Mouse (Mus musculus) hindbrain, embryonic 15.5 days (tissue): Measurements from ENCODE around the gene Ggt7. TPM values are rescaled to one million over a fixed set of nuclear protein-coding genes. Genes with fewer than 3 reads are reported as not detected.
"Not testable (repeated sequence)": the region's sequence is repeated elsewhere in the genome, so short reads cannot be mapped to it uniquely, and the experiment has no call there.

Experiments used
- ATAC-seq: fragments of 200-750 bp; cut with Nextera tagmentation; 2 replicates; pipeline ENCODE4 v1.8.0; 2017; ENCODE audit warnings: low read depth, moderate number of reproducible peaks, moderate TSS enrichment; ENCODE audit not compliant: low FRiP score
- H3K27ac ChIP-seq: fragments of 300-500 bp; sonication (generic); replicated peaks from 2 replicates; pipeline ENCODE4 v1.5.1; 2015; ENCODE audit warnings: mild to moderate bottlenecking, inconsistent platforms
- H3K27me3 ChIP-seq: fragments of 300-500 bp; sonication (generic); 2 replicates; pipeline ENCODE4 v1.6.1; 2015; ENCODE audit warnings: control low read depth, inconsistent platforms
- H3K36me3 ChIP-seq: fragments of 300-500 bp; sonication (generic); 2 replicates; pipeline ENCODE4 v1.6.1; 2015; ENCODE audit warnings: control low read depth, inconsistent platforms
- H3K4me1 ChIP-seq: fragments of 300-500 bp; sonication (generic); replicated peaks from 2 replicates; pipeline ENCODE4 v1.6.1; 2015; ENCODE audit warnings: control low read depth, inconsistent platforms
- H3K4me2 ChIP-seq: fragments of 300-500 bp; sonication (generic); 2 replicates; pipeline ENCODE4 v1.6.1; 2015; ENCODE audit warnings: moderate library complexity, mild to moderate bottlenecking, inconsistent platforms
- H3K4me3 ChIP-seq: fragments of 300-500 bp; sonication (generic); 2 replicates; pipeline ENCODE4 v1.5.1; 2015; ENCODE audit warnings: mild to moderate bottlenecking, inconsistent platforms
- H3K9ac ChIP-seq: fragments of 300-500 bp; sonication (generic); 2 replicates; pipeline ENCODE4 v1.6.1; 2015; ENCODE audit warnings: inconsistent platforms
- H3K9me3 ChIP-seq: fragments of 300-500 bp; sonication (generic); 2 replicates; pipeline ENCODE4 v1.6.1; 2016; ENCODE audit warnings: control low read depth, inconsistent platforms
- WGBS: fragments of 180-500 bp; shearing (Covaris S2); methylation state at CpG from one replicate; pipeline ENCODE4 v1.1.7; 2015; 5-methylcytosine and 5-hydroxymethylcytosine counted together
- polyA plus RNA-seq: library from polyadenylated mRNA; unstranded; fragments of >200 nt; fragmentation: Nextera tagmentation; extraction: Ambion mirVana; gene quantifications from 2 replicates; pipeline ENCODE4 v1.2.1, GENCODE M21; 2015

Gene Ggt7
- 74.5 and 80.8 TPM in 2 replicates for polyA plus RNA-seq

- peak within 1 kb of the TSS; percentile 72 for H3K9ac ChIP-seq
- H3K27me3 ChIP-seq = no peaks in the 10 kb centered on the region
- ATAC-seq = peak; percentile 99
- H3K36me3 ChIP-seq = no peaks in the 10 kb centered on the region
- peak within 1 kb of the TSS; percentile 86 for H3K27ac ChIP-seq
- 3% methylated on average over 70 of the region's 70 CpGs for WGBS
- H3K4me2 ChIP-seq = peak within 1 kb of the TSS; percentile 81
- peak within 1 kb of the TSS; percentile 90 for H3K4me3 ChIP-seq
- H3K4me1 ChIP-seq = peaks cover 36% of the 10 kb centered on the region
- no peaks in the 10 kb centered on the region for H3K9me3 ChIP-seq
Observed at GRCm38 (mm10) chr2:155517455-155518423, at the start of gene Ggt7, which contains the start of gene Acss2. Ggt7 (minus strand) TSS chr2:155518237. Acss2 (plus strand) TSS chr2:155517948.

GRCm38 (mm10) chr2:155567751-155568150 lies 49.7 kb upstream of the Ggt7 start:
- H3K36me3 ChIP-seq = peaks cover 16% of the 10 kb centered on the region; the same call in 1 of the 2 replicates
- 89% methylated on average over 5 of the region's 5 CpGs for WGBS
- H3K27ac ChIP-seq = no peak overlapping the region
- no peak overlapping the region for H3K4me3 ChIP-seq
- no peak overlapping the region for H3K9ac ChIP-seq
- H3K9me3 ChIP-seq = no peaks in the 10 kb centered on the region
- no peaks in the 10 kb centered on the region for H3K27me3 ChIP-seq
- ATAC-seq = no peak
- no peak overlapping the region for H3K4me2 ChIP-seq
- H3K4me1 ChIP-seq = no peaks in the 10 kb centered on the region

GRCm38 (mm10) chr2:155562934-155563333 lies 44.9 kb upstream of the Ggt7 start:
- Histone ChIP-seq H3K36me3 (peaks cover 38% of the 10 kb centered on the region), H3K9me3 (no peaks in the 10 kb centered on the region), H3K4me3 (no peak overlapping the region), H3K9ac (no peak overlapping the region), H3K4me2 (no peak overlapping the region), H3K4me1 (no peaks in the 10 kb centered on the region), H3K27ac (no peak overlapping the region), H3K27me3 (no peaks in the 10 kb centered on the region)
- 86% methylated on average over 4 of the region's 4 CpGs for WGBS
- ATAC-seq = no peak

- H3K4me1 ChIP-seq = no peaks in the 10 kb centered on the region
- no peak overlapping the region for H3K9ac ChIP-seq
- WGBS = 56% methylated on average over 1 of the region's 1 CpGs
- H3K27ac ChIP-seq = no peak overlapping the region
- no peak overlapping the region for H3K4me2 ChIP-seq
- peaks cover 38% of the 10 kb centered on the region for H3K36me3 ChIP-seq
- no peaks in the 10 kb centered on the region for H3K27me3 ChIP-seq
- ATAC-seq = no peak
- H3K9me3 ChIP-seq = no peaks in the 10 kb centered on the region
- H3K4me3 ChIP-seq = no peak overlapping the region
Observed at GRCm38 (mm10) chr2:155562209-155562608, 44.2 kb upstream of the Ggt7 start.

GRCm38 (mm10) chr2:155554426-155554985 lies 36.5 kb upstream of the Ggt7 start:
- WGBS = 87% methylated on average over 2 of the region's 2 CpGs
- ATAC-seq = no peak
- H3K4me1 ChIP-seq = no peaks in the 10 kb centered on the region

GRCm38 (mm10) chr2:155552949-155553354 lies 34.9 kb upstream of the Ggt7 start:
- H3K9me3 ChIP-seq = no peaks in the 10 kb centered on the region
- H3K4me2 ChIP-seq = no peak overlapping the region
- no peak overlapping the region for H3K4me3 ChIP-seq
- H3K9ac ChIP-seq = no peak overlapping the region
- H3K4me1 ChIP-seq = no peaks in the 10 kb centered on the region
- no peaks in the 10 kb centered on the region for H3K36me3 ChIP-seq
- no peaks in the 10 kb centered on the region for H3K27me3 ChIP-seq
- ATAC-seq = no peak
- no peak overlapping the region for H3K27ac ChIP-seq

More at GRCm38 (mm10) chr2:155554426-155554985, 36.5 kb upstream of the Ggt7 start:
- H3K36me3 ChIP-seq = peaks cover 12% of the 10 kb centered on the region
- no peak overlapping the region for H3K27ac ChIP-seq
- no peaks in the 10 kb centered on the region for H3K9me3 ChIP-seq
- no peak overlapping the region for H3K4me2 ChIP-seq
- no peak overlapping the region for H3K9ac ChIP-seq
- no peaks in the 10 kb centered on the region for H3K27me3 ChIP-seq
- no peak overlapping the region for H3K4me3 ChIP-seq

GRCm38 (mm10) chr2:155552336-155552735 lies 34.3 kb upstream of the Ggt7 start:
- H3K9me3 ChIP-seq = no peaks in the 10 kb centered on the region
- no peak overlapping the region for H3K9ac ChIP-seq
- no peak overlapping the region for H3K4me2 ChIP-seq
- H3K27me3 ChIP-seq = no peaks in the 10 kb centered on the region
- H3K4me1 ChIP-seq = no peaks in the 10 kb centered on the region
- no peak overlapping the region for H3K4me3 ChIP-seq
- no peak overlapping the region for H3K27ac ChIP-seq
- ATAC-seq = no peak
- H3K36me3 ChIP-seq = no peaks in the 10 kb centered on the region

GRCm38 (mm10) chr2:155546955-155547354 lies 28.9 kb upstream of the Ggt7 start:
- WGBS = 73% methylated on average over 1 of the region's 1 CpGs
- no peaks in the 10 kb centered on the region for H3K27me3 ChIP-seq
- no peak overlapping the region for H3K9ac ChIP-seq
- H3K9me3 ChIP-seq = no peaks in the 10 kb centered on the region
- H3K4me3 ChIP-seq = no peak overlapping the region
- no peaks in the 10 kb centered on the region for H3K4me1 ChIP-seq
- H3K36me3 ChIP-seq = no peaks in the 10 kb centered on the region
- H3K4me2 ChIP-seq = no peak overlapping the region
- no peak for ATAC-seq
- no peak overlapping the region for H3K27ac ChIP-seq

- Histone ChIP-seq H3K27ac (no peak overlapping the region), H3K9me3 (no peaks in the 10 kb centered on the region), H3K4me3 (no peak overlapping the region), H3K4me1 (no peaks in the 10 kb centered on the region), H3K36me3 (no peaks in the 10 kb centered on the region), H3K9ac (no peak overlapping the region), H3K27me3 (no peaks in the 10 kb centered on the region), H3K4me2 (no peak overlapping the region)
- 61% methylated on average over 6 of the region's 6 CpGs for WGBS
- no peak for ATAC-seq
Observed at GRCm38 (mm10) chr2:155540822-155541458, 22.9 kb upstream of the Ggt7 start.

GRCm38 (mm10) chr2:155539696-155540095 lies 21.7 kb upstream of the Ggt7 start:
- Histone ChIP-seq H3K27ac (no peak overlapping the region), H3K4me3 (no peak overlapping the region), H3K36me3 (no peaks in the 10 kb centered on the region), H3K4me2 (no peak overlapping the region), H3K27me3 (no peaks in the 10 kb centered on the region), H3K9me3 (no peaks in the 10 kb centered on the region), H3K9ac (no peak overlapping the region), H3K4me1 (no peaks in the 10 kb centered on the region)
- no peak for ATAC-seq

- H3K4me3 ChIP-seq, ATAC-seq, H3K9ac ChIP-seq, H3K4me2 ChIP-seq, H3K4me1 ChIP-seq, H3K36me3 ChIP-seq, H3K9me3 ChIP-seq, H3K27ac ChIP-seq, H3K27me3 ChIP-seq: not testable (repeated sequence)
- WGBS = 86% methylated on average over 19 of the region's 19 CpGs
Observed at GRCm38 (mm10) chr2:155538463-155539057, 20.5 kb upstream of the Ggt7 start.
